ENCODE assay signal across 7 mouse cellular contexts in the genomic region with DNA sequence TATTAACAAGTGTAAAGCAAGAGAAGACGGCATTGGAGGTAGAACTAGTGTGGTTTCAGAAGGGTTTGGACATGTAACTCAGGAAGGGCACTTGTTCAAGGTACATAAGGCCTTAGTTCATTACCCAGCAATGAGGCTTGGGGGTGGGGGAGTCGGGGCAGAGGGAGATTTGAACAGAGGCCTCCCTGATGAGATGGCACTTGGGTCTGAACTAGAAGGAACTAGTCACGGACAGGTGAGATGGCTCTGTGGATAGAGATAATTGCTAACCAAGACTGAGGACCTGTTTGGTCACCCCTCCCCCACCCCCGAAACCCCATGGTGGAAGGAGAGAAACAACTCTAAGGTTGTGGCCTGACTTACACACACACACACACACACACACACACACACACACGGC. TPM values are rescaled to one million over a fixed set of nuclear protein-coding genes. Genes with fewer than 3 reads are reported as not detected.
DNase-seq lines count a peak whose midpoint lies in the region; ATAC-seq and TF ChIP-seq lines count a peak whose summit lies in the region.

No protein-coding gene starts in this region.

- H3K9me3 ChIP-seq in forebrain, embryonic 14.5 days (replicated peaks; ENCODE audit: control insufficient read depth, low read length) = no peaks in the 10 kb centered on the region
- no peaks in the 10 kb centered on the region for H3K9me3 ChIP-seq in liver, embryonic 15.5 days (replicated peaks)

- no peak for DNase-seq in thymus, adult 2 months
- no peak for DNase-seq in thymus, postnatal 14 days
- no peak for DNase-seq in forebrain, embryonic 14.5 days (ENCODE audit: low spot score)
- DNase-seq in cerebellum, postnatal 14 days = no peak
- no peak for DNase-seq in cerebellum, adult 9-10 months

- no peak overlapping the region for H3K27ac ChIP-seq in thymus, adult 2 months (ENCODE audit: control insufficient read depth, insufficient read depth, low read length)
- no peak overlapping the region for H3K27ac ChIP-seq in forebrain, embryonic 14.5 days (ENCODE audit: low read depth, low read length)
- H3K27ac ChIP-seq in liver, embryonic 15.5 days (replicated peaks) = peak overlapping the region; percentile 31

- TF ChIP-seq CTCF in thymus, adult 2 months (IDR thresholded peaks at IDR 0.05; ENCODE audit: borderline replicate concordance, control insufficient read depth, extremely low read depth, insufficient read depth, low read length, poor library complexity) = no peak

- peaks cover 7% of the 10 kb centered on the region; the same call in 1 of the 2 replicates for H3K36me3 ChIP-seq in thymus, adult 2 months (ENCODE audit: control insufficient read depth, insufficient read depth, low read length)
- peaks cover 20% of the 10 kb centered on the region for H3K36me3 ChIP-seq in forebrain, embryonic 14.5 days (ENCODE audit: control insufficient read depth, insufficient read depth, low read length)
- H3K36me3 ChIP-seq in liver, embryonic 15.5 days (replicated peaks) = peaks cover 43% of the 10 kb centered on the region

- peak overlapping the region; percentile 71 for H3K4me2 ChIP-seq in forebrain, embryonic 14.5 days (ENCODE audit: low read length)
- peak overlapping the region; percentile 75 for H3K4me2 ChIP-seq in liver, embryonic 15.5 days

- peak overlapping the region; percentile 22 for H3K4me3 ChIP-seq in thymus, adult 2 months (ENCODE audit: control insufficient read depth, insufficient read depth, low read length)
- peak overlapping the region; percentile 61 for H3K4me3 ChIP-seq in forebrain, embryonic 14.5 days (ENCODE audit: low read depth, low read length)
- peak overlapping the region; percentile 81 for H3K4me3 ChIP-seq in liver, embryonic 15.5 days (replicated peaks)

- H3K4me1 ChIP-seq in thymus, adult 2 months (replicated peaks; ENCODE audit: control insufficient read depth, insufficient read depth, low read length) = peaks cover 14% of the 10 kb centered on the region
- peaks cover 5% of the 10 kb centered on the region for H3K4me1 ChIP-seq in forebrain, embryonic 14.5 days (ENCODE audit: control insufficient read depth, insufficient read depth, low read length)
- peaks cover 34% of the 10 kb centered on the region for H3K4me1 ChIP-seq in liver, embryonic 15.5 days (replicated peaks)

- ATAC-seq in forebrain, embryonic 14.5 days = no peak
- no peak for ATAC-seq in liver, embryonic 15.5 days (ENCODE audit: insufficient read depth)
- ATAC-seq in granulocyte monocyte progenitor cell, adult 5-6 weeks (replicated peaks; ENCODE audit: poor library complexity, severe bottlenecking) = no peak

- H3K9ac ChIP-seq in forebrain, embryonic 14.5 days (ENCODE audit: low read length) = peak overlapping the region; percentile 65
- peak overlapping the region; percentile 90 for H3K9ac ChIP-seq in liver, embryonic 15.5 days

- TF ChIP-seq POLR2A in thymus, adult 2 months (IDR thresholded peaks at IDR 0.05; ENCODE audit: control insufficient read depth, extremely low read depth, insufficient read depth, low read length, poor library complexity) = no peak

- H3K27me3 ChIP-seq in thymus, adult 2 months (ENCODE audit: control insufficient read depth, insufficient read depth, low read length) = no peaks in the 10 kb centered on the region
- no peaks in the 10 kb centered on the region for H3K27me3 ChIP-seq in forebrain, embryonic 14.5 days (replicated peaks; ENCODE audit: control insufficient read depth, insufficient read depth, low read length)
- H3K27me3 ChIP-seq in liver, embryonic 15.5 days = no peaks in the 10 kb centered on the region

- WGBS in thymus, adult 2 months = 41% methylated on average over 5 of the region's 5 CpGs
- 27% methylated on average over 5 of the region's 5 CpGs for whole genome bisulfite sequencing in forebrain, embryonic 14.5 days
- 17% methylated on average over 5 of the region's 5 CpGs for WGBS in liver, embryonic 15.5 days (ENCODE audit: insufficient replicate concordance)

RNA-seq across cellular contexts. Expression of gene Bub1b, which starts 1.1 kb away (rescaled TPM):
- 42.0 and 53.7 TPM in 2 replicates for polyA plus RNA-seq in thymus, adult 2 months (2012; rRNA removed)
- 40.9 and 47.5 TPM in 2 replicates for polyA plus RNA-seq in forebrain, embryonic 14.5 days (2014; fragmentation: Nextera tagmentation; extraction: Ambion mirVana)
- 43.6 and 47.1 TPM in 2 replicates for polyA plus RNA-seq in liver, embryonic 15.5 days (2015; fragmentation: Nextera tagmentation; extraction: Ambion mirVana)
- 30.5 and 39.4 TPM in 2 replicates for total RNA-seq in granulocyte monocyte progenitor cell, adult 5-6 weeks (2014; fragmentation: Nextera tagmentation)
- total RNA-seq in granulocyte monocyte progenitor cell, adult 5-6 weeks (2017) = 101 and 117 TPM in 2 replicates

RNA-seq across cellular contexts. Expression of gene Bmf, which starts 49.6 kb away (rescaled TPM):
- 67.3 and 80.9 TPM in 2 replicates for polyA plus RNA-seq in thymus, adult 2 months (2012; rRNA removed)
- 2.8 and 3.0 TPM in 2 replicates for polyA plus RNA-seq in forebrain, embryonic 14.5 days (2014; fragmentation: Nextera tagmentation; extraction: Ambion mirVana)
- polyA plus RNA-seq in liver, embryonic 15.5 days (2015; fragmentation: Nextera tagmentation; extraction: Ambion mirVana) = 0.30 and 0.39 TPM in 2 replicates
- total RNA-seq in granulocyte monocyte progenitor cell, adult 5-6 weeks (2014; fragmentation: Nextera tagmentation) = 0.52 and 6.0 TPM in 2 replicates
- 0.21 and 0.60 TPM in 2 replicates for total RNA-seq in granulocyte monocyte progenitor cell, adult 5-6 weeks (2017)

Comparison
In these comparisons a context has a peak if more than half of its experiments do, and no peak if none do; other contexts are left out.
1. H3K4me3 ChIP-seq: peak in every context shown above with its lines; median percentile 81 in liver, embryonic 15.5 days; 61 in forebrain, embryonic 14.5 days; 22 in thymus, adult 2 months.
2. RNA of gene Bmf, which starts 49.6 kb away (polyA plus RNA-seq): 67.3 to 80.9 TPM in thymus, adult 2 months; 2.8 to 3.0 TPM in forebrain, embryonic 14.5 days and 0.30 to 0.39 TPM in liver, embryonic 15.5 days; every median in the first group is over 10 times any median in the second.